Mouse (Mus musculus) neural tube, embryonic 14.5 days (tissue): ENCODE measurements around the gene Irgm2. TPM values are rescaled to one million over a fixed set of nuclear protein-coding genes. Genes with fewer than 3 reads are reported as not detected.
"Not testable (repeated sequence)": the region's sequence is repeated elsewhere in the genome, so short reads cannot be mapped to it uniquely, and the experiment has no call there.

ENCODE experiments used
- ATAC-seq: fragments of 200-750 bp; cut with Nextera tagmentation; 2 replicates; pipeline ENCODE4 v1.8.0; 2017; ENCODE audit warnings: low read depth, mild to moderate bottlenecking, moderate TSS enrichment, moderate library complexity
- H3K27ac ChIP-seq: fragments of 300-500 bp; sonication (generic); 2 replicates; pipeline ENCODE4 v1.5.1; 2014; ENCODE audit warnings: low read depth, mild to moderate bottlenecking, control low read depth, low read length, moderate library complexity, mixed read lengths
- H3K27me3 ChIP-seq: fragments of 300-500 bp; sonication (generic); 2 replicates; pipeline ENCODE4 v1.6.1; 2014; ENCODE audit warnings: low read length; ENCODE audit not compliant: control insufficient read depth, insufficient read depth
- H3K36me3 ChIP-seq: fragments of 300-500 bp; sonication (generic); 2 replicates; pipeline ENCODE4 v1.6.1; 2014; ENCODE audit warnings: low read length, mixed read lengths; ENCODE audit not compliant: control insufficient read depth, insufficient read depth
- H3K4me1 ChIP-seq: fragments of 300-500 bp; sonication (generic); 2 replicates; pipeline ENCODE4 v1.6.1; 2014; ENCODE audit warnings: low read length; ENCODE audit not compliant: control insufficient read depth, insufficient read depth
- H3K4me2 ChIP-seq: fragments of 300-500 bp; sonication (generic); 2 replicates; pipeline ENCODE4 v1.6.1; 2014; ENCODE audit warnings: mild to moderate bottlenecking, low read depth, low read length, control low read depth
- H3K4me3 ChIP-seq: fragments of 300-500 bp; sonication (generic); 2 replicates; pipeline ENCODE4 v1.5.1; 2014; ENCODE audit warnings: low read depth, low read length, control low read depth, mixed read lengths
- H3K9ac ChIP-seq: fragments of 300-500 bp; sonication (generic); replicated peaks from 2 replicates; pipeline ENCODE4 v1.6.1; 2014; ENCODE audit warnings: low read depth, mild to moderate bottlenecking, control low read depth, low read length, mixed read lengths
- H3K9me3 ChIP-seq: fragments of 300-500 bp; sonication (generic); 2 replicates; pipeline ENCODE4 v1.6.1; 2016; ENCODE audit warnings: low read length; ENCODE audit not compliant: control insufficient read depth
- WGBS: fragments of 180-500 bp; shearing (Covaris S2); extraction: QIAGEN DNeasy Blood & Tissue Kit; methylation state at CpG from one replicate; pipeline ENCODE4 v1.1.7; 2014; 5-methylcytosine and 5-hydroxymethylcytosine counted together
- polyA plus RNA-seq: library from polyadenylated mRNA; unstranded; fragments of >200 nt; fragmentation: Nextera tagmentation; extraction: Ambion mirVana; gene quantifications from 2 replicates; pipeline ENCODE4 v1.2.1, GENCODE M21; 2014

The Irgm2 gene
- polyA plus RNA-seq, 1 experiment from 2014 or later: 0.32 TPM

GRCm38 (mm10) chr11:58223751-58224150, 24.3 kb downstream of the Irgm2 start:
- Histone ChIP-seq H3K36me3 (no peaks in the 10 kb centered on the region), H3K27ac (no peak overlapping the region), H3K4me2 (no peak overlapping the region), H3K4me3 (no peak overlapping the region), H3K27me3 (no peaks in the 10 kb centered on the region), H3K9ac (no peak overlapping the region), H3K9me3 (no peaks in the 10 kb centered on the region), H3K4me1 (no peaks in the 10 kb centered on the region)
- no peak for ATAC-seq
- WGBS: 54% methylated on average over 4 of the region's 4 CpGs

DNA sequence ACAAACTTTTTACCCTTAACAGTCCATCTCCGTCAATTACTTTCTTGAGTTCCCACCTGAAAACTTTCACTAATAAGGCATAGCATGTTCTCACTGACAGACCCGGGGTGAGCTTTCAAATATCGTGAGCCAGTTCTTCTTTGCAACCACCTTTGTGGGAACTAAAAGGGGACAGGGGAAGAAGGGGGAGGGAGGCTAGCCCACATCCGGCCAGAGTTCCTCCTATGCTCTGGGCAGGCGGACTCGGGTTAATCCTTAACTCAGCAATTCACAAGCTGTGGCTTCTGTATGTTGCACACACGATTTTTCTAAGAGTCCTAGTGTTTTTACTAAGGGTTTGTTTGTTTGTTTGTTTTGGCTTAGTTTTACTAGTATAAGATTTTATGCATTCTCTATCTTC, 24.9 kb downstream of the Irgm2 start:
- no peak for ATAC-seq
- WGBS: 54% methylated on average over 7 of the region's 7 CpGs

GRCm38 (mm10) chr11:58224872-58225271, 25.5 kb downstream of the Irgm2 start:
- not testable (repeated sequence) for H3K9ac ChIP-seq, H3K9me3 ChIP-seq, H3K27ac ChIP-seq, H3K4me2 ChIP-seq, ATAC-seq, H3K36me3 ChIP-seq, H3K4me3 ChIP-seq, H3K4me1 ChIP-seq, H3K27me3 ChIP-seq
- 73% methylated on average over 2 of the region's 2 CpGs for WGBS

More for the DNA sequence above, 24.9 kb downstream of the Irgm2 start:
- Histone ChIP-seq H3K27me3 (no peaks in the 10 kb centered on the region), H3K9ac (no peak overlapping the region), H3K4me3 (no peak overlapping the region), H3K36me3 (no peaks in the 10 kb centered on the region), H3K27ac (no peak overlapping the region), H3K4me2 (no peak overlapping the region), H3K9me3 (no peaks in the 10 kb centered on the region), H3K4me1 (no peaks in the 10 kb centered on the region)

- Histone ChIP-seq H3K4me2 (no peak overlapping the region), H3K27ac (no peak overlapping the region), H3K36me3 (no peaks in the 10 kb centered on the region), H3K9me3 (no peaks in the 10 kb centered on the region), H3K9ac (no peak overlapping the region), H3K4me1 (no peaks in the 10 kb centered on the region), H3K4me3 (no peak overlapping the region), H3K27me3 (no peaks in the 10 kb centered on the region)
- 15% methylated on average over 5 of the region's 5 CpGs for WGBS
- no peak for ATAC-seq
Measured at GRCm38 (mm10) chr11:58225655-58226054, 26.2 kb downstream of the Irgm2 start.

- Histone ChIP-seq H3K27ac (no peak overlapping the region), H3K4me2 (no peak overlapping the region), H3K9ac (no peak overlapping the region), H3K36me3 (no peaks in the 10 kb centered on the region), H3K9me3 (no peaks in the 10 kb centered on the region), H3K27me3 (no peaks in the 10 kb centered on the region), H3K4me1 (no peaks in the 10 kb centered on the region), H3K4me3 (no peak overlapping the region)
- ATAC-seq: no peak
Measured at GRCm38 (mm10) chr11:58226425-58226824, 27.0 kb downstream of the Irgm2 start.

GRCm38 (mm10) chr11:58228021-58228420, 28.6 kb downstream of the Irgm2 start:
- WGBS: 98% methylated on average over 2 of the region's 2 CpGs
- not testable (repeated sequence) for H3K9ac ChIP-seq, H3K27ac ChIP-seq, H3K9me3 ChIP-seq, H3K27me3 ChIP-seq, ATAC-seq, H3K4me3 ChIP-seq, H3K36me3 ChIP-seq, H3K4me1 ChIP-seq, H3K4me2 ChIP-seq

DNA sequence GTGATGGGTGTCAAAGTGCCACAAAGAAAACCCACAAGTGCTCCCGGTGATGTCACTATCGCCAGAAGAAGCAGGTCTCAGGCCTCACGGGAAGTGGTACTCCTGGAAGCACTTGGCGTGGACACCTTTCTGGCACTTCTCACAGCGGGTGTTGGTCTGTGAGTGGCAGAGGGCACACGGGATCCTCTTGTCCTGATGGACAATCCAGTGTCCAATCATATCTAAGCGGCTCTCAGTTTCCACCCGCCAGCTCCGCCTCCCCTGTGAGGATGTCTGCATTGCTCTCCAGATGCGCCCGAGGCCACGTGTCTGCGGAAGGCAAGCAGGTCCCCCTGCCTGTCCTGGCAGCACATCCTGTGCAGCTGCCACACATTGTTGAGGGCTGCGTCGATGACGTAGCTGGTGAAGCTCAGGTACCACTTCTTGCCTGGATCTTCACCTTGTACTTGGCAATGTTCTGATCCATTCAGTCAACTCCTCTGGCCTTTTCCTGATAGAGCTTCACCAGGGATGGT, 31.0 kb downstream of the Irgm2 start:
- no peaks in the 10 kb centered on the region for H3K36me3 ChIP-seq
- ATAC-seq: no peak
- no peaks in the 10 kb centered on the region for H3K4me1 ChIP-seq
- no peak overlapping the region for H3K27ac ChIP-seq
- no peaks in the 10 kb centered on the region for H3K27me3 ChIP-seq
- no peaks in the 10 kb centered on the region for H3K9me3 ChIP-seq
- H3K9ac ChIP-seq: no peak overlapping the region
- no peak overlapping the region for H3K4me3 ChIP-seq
- WGBS: 67% methylated on average over 16 of the region's 16 CpGs
- no peak overlapping the region for H3K4me2 ChIP-seq

DNA sequence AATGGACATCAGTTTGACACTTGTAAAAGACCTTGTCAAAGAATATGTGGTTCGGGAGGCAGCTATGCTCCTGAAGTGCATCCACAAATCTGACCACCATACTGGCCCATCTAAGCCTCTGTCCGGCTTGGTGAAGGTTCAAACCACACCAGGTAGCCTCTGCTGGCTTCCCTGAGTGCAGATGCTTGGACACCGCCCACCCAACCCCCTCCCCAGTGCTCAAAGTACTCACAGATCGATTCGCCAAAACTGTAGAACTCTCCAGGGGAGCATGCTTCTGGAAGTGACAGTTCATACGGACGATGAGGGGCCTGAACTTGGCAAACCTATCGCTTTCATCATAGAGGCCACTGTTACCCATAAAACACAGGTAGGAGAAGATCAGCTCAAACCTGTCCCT, 31.7 kb downstream of the Irgm2 start:
- Histone ChIP-seq H3K4me2 (no peak overlapping the region), H3K4me3 (no peak overlapping the region), H3K27ac (no peak overlapping the region), H3K27me3 (no peaks in the 10 kb centered on the region), H3K36me3 (no peaks in the 10 kb centered on the region), H3K4me1 (no peaks in the 10 kb centered on the region), H3K9me3 (no peaks in the 10 kb centered on the region), H3K9ac (no peak overlapping the region)
- no peak for ATAC-seq
- 89% methylated on average over 8 of the region's 8 CpGs for WGBS

DNA sequence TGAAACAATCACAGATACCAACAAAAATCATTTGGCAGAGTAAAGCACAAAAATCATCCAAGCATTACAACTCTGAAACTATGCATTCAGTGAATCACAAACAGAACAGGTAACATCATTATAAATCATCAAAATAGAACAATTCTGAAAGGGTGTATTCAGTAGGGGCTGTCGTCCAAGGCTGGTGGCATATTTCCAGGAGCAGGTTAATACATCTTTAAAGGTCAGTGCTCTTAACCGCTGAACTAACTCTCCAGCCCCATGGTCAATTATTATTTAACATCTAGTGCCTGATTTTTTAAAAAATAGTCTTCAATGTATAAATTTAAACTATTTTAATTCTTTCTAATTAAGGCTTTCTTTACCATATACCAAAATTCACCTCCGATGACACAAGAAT, 35.1 kb downstream of the Irgm2 start:
- not testable (repeated sequence) for H3K4me3 ChIP-seq, ATAC-seq, H3K9ac ChIP-seq, H3K27ac ChIP-seq, H3K4me2 ChIP-seq, H3K4me1 ChIP-seq, H3K27me3 ChIP-seq, H3K36me3 ChIP-seq, H3K9me3 ChIP-seq
- WGBS: 82% methylated on average over 3 of the region's 3 CpGs

- H3K9ac ChIP-seq: no peak overlapping the region
- no peaks in the 10 kb centered on the region for H3K9me3 ChIP-seq
- H3K4me3 ChIP-seq: no peak overlapping the region
- no peaks in the 10 kb centered on the region for H3K27me3 ChIP-seq
- no peak overlapping the region for H3K27ac ChIP-seq
- 15% methylated on average over 6 of the region's 6 CpGs for WGBS
- no peak overlapping the region for H3K4me2 ChIP-seq
- no peaks in the 10 kb centered on the region for H3K36me3 ChIP-seq
- ATAC-seq: no peak
- no peaks in the 10 kb centered on the region for H3K4me1 ChIP-seq
Measured at GRCm38 (mm10) chr11:58235152-58235551, 35.7 kb downstream of the Irgm2 start.
